Mouse (Mus musculus) induced T-regulatory cell, adult 2 months (primary cell): Measurements from ENCODE around the gene Tmem43.

Source experiments
- DNase-seq: peaks from one replicate; pipeline ENCODE4 v3.0.0-alpha.2; 2012; ENCODE audit warnings: low read depth

The Tmem43 gene

GRCm38 (mm10) chr6:91534268-91534667 is 60.8 kb downstream of the Tmem43 start:
- DNase-seq = no peak

- no peak for DNase-seq
Measured at GRCm38 (mm10) chr6:91535231-91535630, 61.7 kb downstream of the Tmem43 start.

- DNase-seq = no peak
Measured at GRCm38 (mm10) chr6:91536047-91536765, 62.7 kb downstream of the Tmem43 start.
